Mouse (Mus musculus): Measurements from ENCODE around the gene Adarb1.

GRCm38 (mm10) chr10:77367973-77368372 lies 50.1 kb downstream of the Adarb1 start:
- no peak for TF ChIP-seq POLR2A (IDR thresholded peaks at IDR 0.05; ENCODE audit: borderline replicate concordance, insufficient read depth, low read length)
- TF ChIP-seq CTCF (IDR thresholded peaks at IDR 0.05; ENCODE audit: borderline replicate concordance, insufficient read depth, low read depth, low read length): no peak
